Mouse (Mus musculus): ENCODE measurements around the gene Olfr202. TPM values are rescaled to one million over a fixed set of nuclear protein-coding genes. Genes with fewer than 3 reads are reported as not detected.
"Not testable (repeated sequence)": the region's sequence is repeated elsewhere in the genome, so short reads cannot be mapped to it uniquely, and the experiment has no call there.

Olfr202 gene
- total and polyA plus RNA-seq, 3 experiments, result not detected

DNA sequence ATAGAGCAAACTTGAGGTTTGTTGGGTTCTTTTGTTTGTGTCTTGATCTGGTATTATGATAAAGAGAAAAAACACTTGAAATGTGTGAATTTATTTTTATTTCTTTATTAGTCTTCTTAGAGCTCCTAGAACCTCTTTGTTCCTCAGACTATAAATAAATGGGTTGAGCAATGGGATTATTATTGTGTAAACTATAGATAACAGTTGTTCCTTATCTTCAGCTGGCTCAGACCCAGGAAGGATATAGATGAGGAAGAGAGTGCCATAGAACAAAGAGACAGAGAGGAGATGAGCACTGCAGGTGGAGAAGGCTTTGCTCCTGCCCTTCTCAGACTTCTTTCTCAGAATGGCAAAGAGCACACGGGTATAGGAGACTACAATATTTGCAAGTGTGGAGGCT, 3.1 kb downstream of the Olfr202 start:
- dilution Hi-C loops (cut with MboI; ENCODE audit: extremely low pct_ligation_motif_present, extremely low pct_unique_long_range_greater_than_20kb, low sequenced_read_pairs) (no loop called here), in situ Hi-C loops (cut with MboI; ENCODE audit: low pct_ligation_motif_present, low pct_unique_long_range_greater_than_20kb, low sequenced_read_pairs) (no loop called here)
- no peak overlapping the region for H3K9ac ChIP-seq (ENCODE audit: insufficient read depth, low read depth)
- no peak overlapping the region for H3K4me3 ChIP-seq (replicated peaks in 1 of 3; ENCODE audit: low read depth in 2 of 3, low read length in 2 of 3, poor library complexity in 1 of 3)
- H3K27me3 ChIP-seq (replicated peaks), result no peaks in the 10 kb centered on the region
- no peaks in the 10 kb centered on the region for H3K36me3 ChIP-seq (replicated peaks in 1 of 2; ENCODE audit: control insufficient read depth in 1 of 2, insufficient read depth in 1 of 2, low read length in 1 of 2)
- no peak overlapping the region for H3K4me2 ChIP-seq (ENCODE audit: insufficient read depth, low read depth, poor library complexity, severe bottlenecking)
- no peaks in the 10 kb centered on the region for H3K4me1 ChIP-seq (ENCODE audit: control insufficient read depth in 1 of 2, insufficient read depth in 2 of 2)
- TF ChIP-seq NRF1 (IDR thresholded peaks at IDR 0.05; ENCODE audit: low read depth, low read length) (no peak), ZNF384 (IDR thresholded peaks at IDR 0.05; ENCODE audit: low read depth, low read length) (no peak), IRF4 (IDR thresholded peaks at IDR 0.05; ENCODE audit: low read depth, low read length) (no peak), POLR2AphosphoS2 (IDR thresholded peaks at IDR 0.05; ENCODE audit: low read depth, low read length) (no peak), USF2 (conservative IDR thresholded peaks at IDR 0.05; ENCODE audit: low read depth, low read length) (no peak), UBTF (IDR thresholded peaks at IDR 0.05; ENCODE audit: low read depth, low read length) (no peak), ZMIZ1 (IDR thresholded peaks at IDR 0.05; ENCODE audit: low read depth, low read length) (no peak), ZC3H11A (IDR thresholded peaks at IDR 0.05; ENCODE audit: low read depth, low read length) (no peak), SIN3A (IDR thresholded peaks at IDR 0.05; ENCODE audit: low read length) (no peak), MXI1 (IDR thresholded peaks at IDR 0.05; ENCODE audit: low read depth, low read length) (no peak), POLR2A (IDR thresholded peaks at IDR 0.05; ENCODE audit: low read depth, low read length) (no peak), JUND (conservative IDR thresholded peaks at IDR 0.05; ENCODE audit: low read depth, low read length) (no peak), BHLHE40 (IDR thresholded peaks at IDR 0.05; ENCODE audit: low read depth, low read length) (no peak), MAZ (IDR thresholded peaks at IDR 0.05; ENCODE audit: low read depth, low read length) (no peak), E2F4 (IDR thresholded peaks at IDR 0.05; ENCODE audit: insufficient replicate concordance, low read depth, low read length) (no peak), RCOR1 (conservative IDR thresholded peaks at IDR 0.05; ENCODE audit: low read depth, low read length) (no peak), CHD1 (IDR thresholded peaks at IDR 0.05; ENCODE audit: low read depth, low read length) (no peak), PAX5 (IDR thresholded peaks at IDR 0.05; ENCODE audit: low read length) (no peak), MEF2A (IDR thresholded peaks at IDR 0.05; ENCODE audit: borderline replicate concordance, low read depth, low read length) (no peak), CHD2 (IDR thresholded peaks at IDR 0.05; ENCODE audit: low read length) (no peak)
- no peaks in the 10 kb centered on the region for H3K9me3 ChIP-seq (replicated peaks; ENCODE audit: low read length)
- H3K79me2 ChIP-seq (replicated peaks; ENCODE audit: control insufficient read depth, extremely low read depth, insufficient read depth, poor library complexity, severe bottlenecking), result no peaks in the 10 kb centered on the region
- no peak for DNase-seq (ENCODE audit: extremely low read depth)
- H3K27ac ChIP-seq (ENCODE audit: insufficient read depth, low read depth), result no peak overlapping the region

DNA sequence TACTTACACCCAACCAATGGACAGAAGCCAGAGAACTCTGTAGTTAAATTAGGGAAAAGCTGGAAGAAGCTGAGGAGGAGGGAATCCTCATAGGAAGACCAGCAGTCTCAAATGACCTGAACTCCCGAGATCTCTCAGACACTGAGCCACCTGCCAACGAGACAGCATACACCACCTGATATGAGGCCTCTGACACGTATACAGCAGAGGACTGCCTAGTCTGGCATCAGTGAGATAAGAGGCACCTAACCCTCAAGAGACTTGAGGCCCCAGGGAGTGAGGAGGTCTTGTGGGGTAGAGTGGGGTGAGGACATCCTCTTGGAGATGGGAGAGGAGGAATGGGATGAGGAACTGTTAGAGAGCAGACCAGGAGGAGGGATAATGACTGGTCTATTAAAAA, 6.1 kb downstream of the Olfr202 start:
- no peak for DNase-seq (ENCODE audit: extremely low read depth)
- H3K36me3 ChIP-seq (replicated peaks in 1 of 2; ENCODE audit: control insufficient read depth in 1 of 2, insufficient read depth in 1 of 2, low read length in 1 of 2), result no peaks in the 10 kb centered on the region
- no peaks in the 10 kb centered on the region for H3K9me3 ChIP-seq (replicated peaks; ENCODE audit: low read length)
- H3K4me2 ChIP-seq (ENCODE audit: insufficient read depth, low read depth, poor library complexity, severe bottlenecking), result no peak overlapping the region
- no peak for TF ChIP-seq BHLHE40 (IDR thresholded peaks at IDR 0.05; ENCODE audit: low read depth, low read length)
- no peak for TF ChIP-seq RCOR1 (conservative IDR thresholded peaks at IDR 0.05; ENCODE audit: low read depth, low read length)
- TF ChIP-seq PAX5 (IDR thresholded peaks at IDR 0.05; ENCODE audit: low read length), result no peak
- TF ChIP-seq UBTF (IDR thresholded peaks at IDR 0.05; ENCODE audit: low read depth, low read length), result no peak
- no peaks in the 10 kb centered on the region for H3K27me3 ChIP-seq (replicated peaks)
- in situ Hi-C loops (cut with MboI; ENCODE audit: low pct_ligation_motif_present, low pct_unique_long_range_greater_than_20kb, low sequenced_read_pairs) (no loop called here), dilution Hi-C loops (cut with MboI; ENCODE audit: extremely low pct_ligation_motif_present, extremely low pct_unique_long_range_greater_than_20kb, low sequenced_read_pairs) (no loop called here)
- H3K9ac ChIP-seq (ENCODE audit: insufficient read depth, low read depth), result no peak overlapping the region
- H3K79me2 ChIP-seq (replicated peaks; ENCODE audit: control insufficient read depth, extremely low read depth, insufficient read depth, poor library complexity, severe bottlenecking), result no peaks in the 10 kb centered on the region
- H3K4me1 ChIP-seq (ENCODE audit: control insufficient read depth in 1 of 2, insufficient read depth in 2 of 2), result no peaks in the 10 kb centered on the region
- no peak overlapping the region for H3K27ac ChIP-seq (ENCODE audit: insufficient read depth, low read depth)
- H3K4me3 ChIP-seq (replicated peaks in 1 of 3; ENCODE audit: low read depth in 2 of 3, low read length in 2 of 3, poor library complexity in 1 of 3), result no peak overlapping the region

DNA sequence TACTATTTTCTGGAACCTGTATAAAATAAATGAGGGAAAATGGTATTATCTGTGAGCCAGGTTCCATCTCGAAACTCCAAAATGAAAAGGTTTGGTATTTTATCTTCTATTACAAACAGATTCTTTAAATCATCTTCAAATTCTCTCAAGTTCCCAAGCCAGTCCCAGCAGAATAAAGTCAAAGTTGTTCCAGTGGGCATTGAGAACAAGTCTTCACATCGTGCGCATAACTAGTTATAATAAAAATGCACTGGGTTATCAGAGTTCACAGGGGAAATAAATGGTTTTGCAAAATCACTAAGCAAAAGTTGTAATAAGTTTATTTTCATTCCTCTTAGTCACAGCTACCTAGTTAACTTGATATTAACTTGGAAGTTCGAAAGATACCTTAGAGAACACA, 14.1 kb downstream of the Olfr202 start, which contains the start of gene Olfr201:
TSS of gene Olfr201 (minus strand) at position 101 of the 400 bp plus-strand sequence.
- H3K27ac ChIP-seq (ENCODE audit: insufficient read depth, low read depth); DNase-seq (ENCODE audit: extremely low read depth); H3K79me2 ChIP-seq (replicated peaks; ENCODE audit: control insufficient read depth, extremely low read depth, insufficient read depth, poor library complexity, severe bottlenecking); H3K36me3 ChIP-seq (replicated peaks in 1 of 2; ENCODE audit: control insufficient read depth in 1 of 2, insufficient read depth in 1 of 2, low read length in 1 of 2); H3K4me2 ChIP-seq (ENCODE audit: insufficient read depth, low read depth, poor library complexity, severe bottlenecking); H3K27me3 ChIP-seq (replicated peaks); H3K4me3 ChIP-seq (replicated peaks in 1 of 3; ENCODE audit: low read depth in 2 of 3, low read length in 2 of 3, poor library complexity in 1 of 3); H3K9ac ChIP-seq (ENCODE audit: insufficient read depth, low read depth); H3K4me1 ChIP-seq (ENCODE audit: control insufficient read depth in 1 of 2, insufficient read depth in 2 of 2); H3K9me3 ChIP-seq (replicated peaks; ENCODE audit: low read length); dilution Hi-C loops (cut with MboI; ENCODE audit: extremely low pct_ligation_motif_present, extremely low pct_unique_long_range_greater_than_20kb, low sequenced_read_pairs); in situ Hi-C loops (cut with MboI; ENCODE audit: low pct_ligation_motif_present, low pct_unique_long_range_greater_than_20kb, low sequenced_read_pairs): not testable (repeated sequence)

DNA sequence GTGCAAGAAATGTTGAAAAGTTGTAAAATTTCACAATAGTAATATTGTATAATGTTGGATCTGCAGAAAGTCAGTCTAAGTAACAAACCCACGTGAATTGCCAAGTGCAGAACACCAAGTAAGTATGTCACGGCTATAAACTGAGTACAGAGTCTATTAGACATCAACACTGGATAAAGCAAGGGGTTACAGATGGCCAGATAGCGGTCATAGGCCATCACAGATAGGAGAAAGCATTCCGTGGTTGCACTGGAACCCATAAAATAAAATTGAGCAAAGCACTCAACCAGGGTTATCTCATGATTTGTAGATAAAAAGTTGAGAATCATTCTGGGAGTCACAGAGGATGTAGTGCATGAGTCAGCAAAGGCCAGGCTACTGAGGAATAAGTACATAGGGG, 17.5 kb downstream of the Olfr202 start:
- dilution Hi-C loops (cut with MboI; ENCODE audit: extremely low pct_ligation_motif_present, extremely low pct_unique_long_range_greater_than_20kb, low sequenced_read_pairs); H3K36me3 ChIP-seq (replicated peaks in 1 of 2; ENCODE audit: control insufficient read depth in 1 of 2, insufficient read depth in 1 of 2, low read length in 1 of 2); H3K4me1 ChIP-seq (ENCODE audit: control insufficient read depth in 1 of 2, insufficient read depth in 2 of 2); in situ Hi-C loops (cut with MboI; ENCODE audit: low pct_ligation_motif_present, low pct_unique_long_range_greater_than_20kb, low sequenced_read_pairs); H3K9me3 ChIP-seq (replicated peaks; ENCODE audit: low read length); H3K27me3 ChIP-seq (replicated peaks); H3K4me3 ChIP-seq (replicated peaks in 1 of 3; ENCODE audit: low read depth in 2 of 3, low read length in 2 of 3, poor library complexity in 1 of 3); H3K9ac ChIP-seq (ENCODE audit: insufficient read depth, low read depth); H3K27ac ChIP-seq (ENCODE audit: insufficient read depth, low read depth); DNase-seq (ENCODE audit: extremely low read depth); H3K79me2 ChIP-seq (replicated peaks; ENCODE audit: control insufficient read depth, extremely low read depth, insufficient read depth, poor library complexity, severe bottlenecking): not testable (repeated sequence)
- H3K4me2 ChIP-seq (ENCODE audit: insufficient read depth, low read depth, poor library complexity, severe bottlenecking), result 0 out of 2 replicates have a peak overlapping the region, but pooled peaks have one; percentile 29

All from CH12.LX (cell line).